In the genomic region with DNA sequence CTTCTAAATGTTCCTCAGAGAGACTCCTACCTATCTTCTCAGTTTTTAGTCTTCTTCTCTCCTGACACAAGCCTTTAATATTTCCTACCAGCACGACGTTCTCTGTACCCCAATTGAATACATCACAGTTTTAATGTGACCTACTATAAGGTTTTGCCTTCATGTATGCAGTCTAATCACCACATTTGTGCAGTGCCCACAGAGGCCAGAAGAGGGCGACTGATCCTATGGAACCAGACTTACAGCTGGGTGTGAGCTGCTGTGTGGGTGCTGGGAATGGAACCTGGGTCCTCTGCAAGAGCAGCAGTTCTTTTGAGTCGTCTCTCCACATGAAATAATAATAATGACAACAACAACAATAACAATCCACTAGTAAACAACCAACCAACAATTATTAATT, we compare ENCODE assay signal across 9 mouse cellular contexts. TPM values are rescaled to one million over a fixed set of nuclear protein-coding genes. Genes with fewer than 3 reads are reported as not detected.
DNase-seq lines count a peak whose midpoint lies in the region; ATAC-seq lines count a peak whose summit lies in the region.
"Had no signal": no experiment of that assay in that cellular context is flagged by ENCODE, and none has a peak within 500 bp of the region (broad histone marks: within the 10 kb centered on the region; RNA-seq: fewer than 3 reads in every experiment).

No protein-coding gene starts in this region.

- no peak overlapping the region for H3K27ac ChIP-seq in forebrain, embryonic 14.5 days (ENCODE audit: low read depth, low read length)
- H3K27ac ChIP-seq in forebrain, embryonic 15.5 days (replicated peaks): no peak overlapping the region
- no peak overlapping the region for H3K27ac ChIP-seq in midbrain, embryonic 10.5 days (replicated peaks)
- no peak overlapping the region for H3K27ac ChIP-seq in midbrain, embryonic 16.5 days (ENCODE audit: low read length)

- no peaks in the 10 kb centered on the region for H3K9me3 ChIP-seq in forebrain, embryonic 14.5 days (replicated peaks; ENCODE audit: control insufficient read depth, low read length)
- H3K9me3 ChIP-seq in forebrain, embryonic 15.5 days: peaks cover 2% of the 10 kb centered on the region; the same call in 1 of the 2 replicates
- H3K9me3 ChIP-seq in midbrain, embryonic 10.5 days (replicated peaks): no peaks in the 10 kb centered on the region
- no peaks in the 10 kb centered on the region for H3K9me3 ChIP-seq in midbrain, embryonic 16.5 days (replicated peaks; ENCODE audit: control insufficient read depth, low read length, poor library complexity, severe bottlenecking)

- WGBS in forebrain, embryonic 14.5 days: 64% methylated on average over 4 of the region's 4 CpGs
- 71% methylated on average over 4 of the region's 4 CpGs for WGBS in forebrain, embryonic 15.5 days
- WGBS in midbrain, embryonic 10.5 days: 58% methylated on average over 4 of the region's 4 CpGs
- WGBS in midbrain, embryonic 16.5 days: 61% methylated on average over 4 of the region's 4 CpGs

- H3K4me2 ChIP-seq in forebrain, embryonic 14.5 days (ENCODE audit: low read length): no peak overlapping the region
- no peak overlapping the region for H3K4me2 ChIP-seq in forebrain, embryonic 15.5 days (replicated peaks)
- no peak overlapping the region for H3K4me2 ChIP-seq in midbrain, embryonic 16.5 days (ENCODE audit: low read length)

- H3K4me3 ChIP-seq in forebrain, embryonic 14.5 days (ENCODE audit: low read depth, low read length): no peak overlapping the region
- H3K4me3 ChIP-seq in forebrain, embryonic 15.5 days: no peak overlapping the region
- no peak overlapping the region for H3K4me3 ChIP-seq in midbrain, embryonic 10.5 days
- no peak overlapping the region for H3K4me3 ChIP-seq in midbrain, embryonic 16.5 days (ENCODE audit: low read depth, low read length)

- H3K36me3 ChIP-seq in forebrain, embryonic 14.5 days (ENCODE audit: control insufficient read depth, insufficient read depth, low read length): no peaks in the 10 kb centered on the region
- no peaks in the 10 kb centered on the region for H3K36me3 ChIP-seq in forebrain, embryonic 15.5 days
- H3K36me3 ChIP-seq in midbrain, embryonic 10.5 days: no peaks in the 10 kb centered on the region
- H3K36me3 ChIP-seq in midbrain, embryonic 16.5 days (ENCODE audit: control insufficient read depth, insufficient read depth, low read length): no peaks in the 10 kb centered on the region

- no peaks in the 10 kb centered on the region for H3K27me3 ChIP-seq in forebrain, embryonic 14.5 days (replicated peaks; ENCODE audit: control insufficient read depth, insufficient read depth, low read length)
- no peaks in the 10 kb centered on the region for H3K27me3 ChIP-seq in forebrain, embryonic 15.5 days
- H3K27me3 ChIP-seq in midbrain, embryonic 10.5 days (ENCODE audit: low read depth, poor library complexity, severe bottlenecking): no peaks in the 10 kb centered on the region
- no peaks in the 10 kb centered on the region for H3K27me3 ChIP-seq in midbrain, embryonic 16.5 days (ENCODE audit: control insufficient read depth, insufficient read depth, low read depth, low read length)

- ATAC-seq in forebrain, embryonic 14.5 days: no peak
- ATAC-seq in forebrain, embryonic 15.5 days (replicated peaks): no peak
- no peak for ATAC-seq in midbrain, embryonic 16.5 days
- ATAC-seq in granulocyte monocyte progenitor cell, adult 5-6 weeks (replicated peaks; ENCODE audit: poor library complexity, severe bottlenecking): peak; percentile 44; the same call in 1 of the 2 replicates

- DNase-seq in forebrain, embryonic 14.5 days (ENCODE audit: low spot score): peak; percentile 54
- DNase-seq in midbrain, embryonic 10.5 days (ENCODE audit: low spot score): peak; percentile 58
- peak; percentile 41 to 44 for DNase-seq in thymus, postnatal 10 days (ENCODE audit: low spot score in 2 of 2)
- no peak for DNase-seq in spleen, postnatal 14 days (ENCODE audit: low spot score in 2 of 2)
- no peak for DNase-seq in kidney, postnatal 10 days

- H3K9ac ChIP-seq in forebrain, embryonic 14.5 days (ENCODE audit: low read length): no peak overlapping the region
- H3K9ac ChIP-seq in forebrain, embryonic 15.5 days (replicated peaks): no peak overlapping the region
- H3K9ac ChIP-seq in midbrain, embryonic 16.5 days (ENCODE audit: low read depth, low read length): no peak overlapping the region

- no peaks in the 10 kb centered on the region for H3K4me1 ChIP-seq in forebrain, embryonic 14.5 days (ENCODE audit: control insufficient read depth, insufficient read depth, low read length)
- H3K4me1 ChIP-seq in forebrain, embryonic 15.5 days: peaks cover 6% of the 10 kb centered on the region; the same call in 1 of the 2 replicates
- no peaks in the 10 kb centered on the region for H3K4me1 ChIP-seq in midbrain, embryonic 10.5 days
- H3K4me1 ChIP-seq in midbrain, embryonic 16.5 days (ENCODE audit: control insufficient read depth, insufficient read depth, low read length): no peaks in the 10 kb centered on the region

RNA-seq across cellular contexts. Expression of a gene that starts 11.1 kb away (rescaled TPM):
- polyA plus RNA-seq in forebrain, embryonic 14.5 days (2014; fragmentation: Nextera tagmentation; extraction: Ambion mirVana): not detected in 2 replicates
- not detected in 2 replicates for polyA plus RNA-seq in forebrain, embryonic 15.5 days (2015; fragmentation: Nextera tagmentation; extraction: Ambion mirVana)
- polyA plus RNA-seq in midbrain, embryonic 10.5 days (2016; fragmentation: Nextera tagmentation; extraction: Ambion mirVana): not detected in 2 replicates
- not detected in 2 replicates for polyA plus RNA-seq in midbrain, embryonic 16.5 days (2015; fragmentation: Nextera tagmentation; extraction: Ambion mirVana)
- not detected in 2 replicates for total RNA-seq in granulocyte monocyte progenitor cell, adult 5-6 weeks (2014; fragmentation: Nextera tagmentation)
- total RNA-seq in granulocyte monocyte progenitor cell, adult 5-6 weeks (2017): not detected in 2 replicates
- total RNA-seq: neutrophil, adult 5-6 weeks had no signal

RNA-seq across cellular contexts. Expression of a gene that starts 18.0 kb away (rescaled TPM):
- polyA plus RNA-seq in forebrain, embryonic 14.5 days (2014; fragmentation: Nextera tagmentation; extraction: Ambion mirVana): 13.3 and 20.3 TPM in 2 replicates
- 24.8 and 26.2 TPM in 2 replicates for polyA plus RNA-seq in forebrain, embryonic 15.5 days (2015; fragmentation: Nextera tagmentation; extraction: Ambion mirVana)
- 0.12 and 0.20 TPM in 2 replicates for polyA plus RNA-seq in midbrain, embryonic 10.5 days (2016; fragmentation: Nextera tagmentation; extraction: Ambion mirVana)
- 32.0 and 36.8 TPM in 2 replicates for polyA plus RNA-seq in midbrain, embryonic 16.5 days (2015; fragmentation: Nextera tagmentation; extraction: Ambion mirVana)
- total RNA-seq in granulocyte monocyte progenitor cell, adult 5-6 weeks (2014; fragmentation: Nextera tagmentation): not detected in 2 replicates
- total RNA-seq in granulocyte monocyte progenitor cell, adult 5-6 weeks (2017): not detected in 2 replicates
- total RNA-seq: neutrophil, adult 5-6 weeks had no signal

RNA-seq across cellular contexts. Expression of a gene that starts 29.6 kb away (rescaled TPM):
- polyA plus RNA-seq in forebrain, embryonic 14.5 days (2014; fragmentation: Nextera tagmentation; extraction: Ambion mirVana): not detected in 2 replicates
- not detected in 2 replicates for polyA plus RNA-seq in forebrain, embryonic 15.5 days (2015; fragmentation: Nextera tagmentation; extraction: Ambion mirVana)
- polyA plus RNA-seq in midbrain, embryonic 10.5 days (2016; fragmentation: Nextera tagmentation; extraction: Ambion mirVana): not detected in 2 replicates
- polyA plus RNA-seq in midbrain, embryonic 16.5 days (2015; fragmentation: Nextera tagmentation; extraction: Ambion mirVana): not detected in 2 replicates
- not detected in 2 replicates for total RNA-seq in granulocyte monocyte progenitor cell, adult 5-6 weeks (2014; fragmentation: Nextera tagmentation)
- not detected in 2 replicates for total RNA-seq in granulocyte monocyte progenitor cell, adult 5-6 weeks (2017)
- total RNA-seq: neutrophil, adult 5-6 weeks had no signal

RNA-seq across cellular contexts. Expression of a gene that starts 41.5 kb away (rescaled TPM):
- not detected in 2 replicates for polyA plus RNA-seq in forebrain, embryonic 14.5 days (2014; fragmentation: Nextera tagmentation; extraction: Ambion mirVana)
- polyA plus RNA-seq in forebrain, embryonic 15.5 days (2015; fragmentation: Nextera tagmentation; extraction: Ambion mirVana): not detected in 2 replicates
- not detected in 2 replicates for polyA plus RNA-seq in midbrain, embryonic 10.5 days (2016; fragmentation: Nextera tagmentation; extraction: Ambion mirVana)
- not detected in 2 replicates for polyA plus RNA-seq in midbrain, embryonic 16.5 days (2015; fragmentation: Nextera tagmentation; extraction: Ambion mirVana)
- total RNA-seq in granulocyte monocyte progenitor cell, adult 5-6 weeks (2014; fragmentation: Nextera tagmentation): not detected in 2 replicates
- not detected in 2 replicates for total RNA-seq in granulocyte monocyte progenitor cell, adult 5-6 weeks (2017)
- total RNA-seq: neutrophil, adult 5-6 weeks had no signal

RNA-seq across cellular contexts. Expression of a gene that starts 53.1 kb away (rescaled TPM):
- not detected in 2 replicates for polyA plus RNA-seq in forebrain, embryonic 14.5 days (2014; fragmentation: Nextera tagmentation; extraction: Ambion mirVana)
- not detected in 2 replicates for polyA plus RNA-seq in forebrain, embryonic 15.5 days (2015; fragmentation: Nextera tagmentation; extraction: Ambion mirVana)
- polyA plus RNA-seq in midbrain, embryonic 10.5 days (2016; fragmentation: Nextera tagmentation; extraction: Ambion mirVana): not detected in 2 replicates
- polyA plus RNA-seq in midbrain, embryonic 16.5 days (2015; fragmentation: Nextera tagmentation; extraction: Ambion mirVana): not detected in 2 replicates
- total RNA-seq in granulocyte monocyte progenitor cell, adult 5-6 weeks (2014; fragmentation: Nextera tagmentation): not detected in 2 replicates
- not detected in 2 replicates for total RNA-seq in granulocyte monocyte progenitor cell, adult 5-6 weeks (2017)
- total RNA-seq: neutrophil, adult 5-6 weeks had no signal

Comparison
In these comparisons a context has a peak if more than half of its experiments do, and no peak if none do; other contexts are left out.
1. RNA of a gene that starts 18.0 kb away (polyA plus RNA-seq): 32.0 to 36.8 TPM in midbrain, embryonic 16.5 days, 24.8 to 26.2 TPM in forebrain, embryonic 15.5 days and 13.3 to 20.3 TPM in forebrain, embryonic 14.5 days; 0.12 to 0.20 TPM in midbrain, embryonic 10.5 days; every median in the first group is over 10 times any median in the second.
2. DNase-seq: peak in forebrain, embryonic 14.5 days (single experiment), midbrain, embryonic 10.5 days (single experiment) and thymus, postnatal 10 days (2 of 2); none in spleen, postnatal 14 days (0 of 2) and kidney, postnatal 10 days (single experiment).